Mouse (Mus musculus) embryonic facial prominence, embryonic 14.5 days (tissue): ENCODE data around the gene Ptprm. TPM values are rescaled to one million over a fixed set of nuclear protein-coding genes. Genes with fewer than 3 reads are reported as not detected.

ENCODE experiments used
- ATAC-seq: fragments of 200-750 bp; cut with Nextera tagmentation; 2 replicates; pipeline ENCODE4 v1.8.0; 2017; ENCODE audit warnings: low read depth, moderate number of reproducible peaks, moderate TSS enrichment
- DNase-seq: peaks from one replicate; pipeline ENCODE4 v3.0.0-alpha.2; 2015; ENCODE audit warnings: low spot score
- H3K27ac ChIP-seq: fragments of 300-500 bp; sonication (generic); replicated peaks from 2 replicates; pipeline ENCODE4 v1.5.1; 2014; ENCODE audit warnings: low read depth, mild to moderate bottlenecking, low read length, moderate library complexity
- H3K27me3 ChIP-seq: fragments of 300-500 bp; sonication (generic); replicated peaks from 2 replicates; pipeline ENCODE4 v1.6.1; 2014; ENCODE audit warnings: low read length; ENCODE audit not compliant: control insufficient read depth, insufficient read depth
- H3K36me3 ChIP-seq: fragments of 300-500 bp; sonication (generic); 2 replicates; pipeline ENCODE4 v1.6.1; 2014; ENCODE audit warnings: low read length, mixed read lengths; ENCODE audit not compliant: control insufficient read depth, insufficient read depth
- H3K4me1 ChIP-seq: fragments of 300-500 bp; sonication (generic); 2 replicates; pipeline ENCODE4 v1.6.1; 2014; ENCODE audit warnings: antibody characterized with exemption, low read length; ENCODE audit not compliant: control insufficient read depth, insufficient read depth
- H3K4me2 ChIP-seq: fragments of 300-500 bp; sonication (generic); 2 replicates; pipeline ENCODE4 v1.6.1; 2014; ENCODE audit warnings: low read depth, mild to moderate bottlenecking, low read length, moderate library complexity, mixed read lengths
- H3K4me3 ChIP-seq: fragments of 300-500 bp; sonication (generic); 2 replicates; pipeline ENCODE4 v1.5.1; 2014; ENCODE audit warnings: low read depth, mild to moderate bottlenecking, low read length
- H3K9ac ChIP-seq: fragments of 300-500 bp; sonication (generic); 2 replicates; pipeline ENCODE4 v1.6.1; 2014; ENCODE audit warnings: low read depth, mild to moderate bottlenecking, low read length, moderate library complexity, mixed read lengths
- H3K9me3 ChIP-seq: fragments of 300-500 bp; sonication (generic); 2 replicates; pipeline ENCODE4 v1.6.1; 2016; ENCODE audit warnings: low read length; ENCODE audit not compliant: control insufficient read depth
- WGBS: fragments of 180-500 bp; shearing (Covaris S2); extraction: QIAGEN DNeasy Blood & Tissue Kit; methylation state at CpG from one replicate; pipeline ENCODE4 v1.1.7; 2014; 5-methylcytosine and 5-hydroxymethylcytosine counted together
- polyA plus RNA-seq: library from polyadenylated mRNA; unstranded; fragments of >200 nt; fragmentation: Nextera tagmentation; extraction: Ambion mirVana; gene quantifications from 2 replicates; pipeline ENCODE4 v1.2.1, GENCODE M21; 2014

Gene Ptprm
- polyA plus RNA-seq, 1 experiment from 2014 or later = 20.4 TPM

- DNase-seq (no peak), ATAC-seq (no peak)
- no peaks in the 10 kb centered on the region for H3K36me3 ChIP-seq
- H3K4me1 ChIP-seq = no peaks in the 10 kb centered on the region
- H3K4me2 ChIP-seq = no peak overlapping the region
- no peaks in the 10 kb centered on the region for H3K27me3 ChIP-seq
- H3K4me3 ChIP-seq = no peak overlapping the region
- H3K9ac ChIP-seq = no peak overlapping the region
- no peak overlapping the region for H3K27ac ChIP-seq
- H3K9me3 ChIP-seq = no peaks in the 10 kb centered on the region
- WGBS = 79% methylated on average over 3 of the region's 3 CpGs
Measured at GRCm38 (mm10) chr17:66972976-66973375, 381.3 kb downstream of the Ptprm start.

GRCm38 (mm10) chr17:66960986-66961385, 393.3 kb downstream of the Ptprm start:
- Histone ChIP-seq H3K9ac (no peak overlapping the region), H3K4me1 (no peaks in the 10 kb centered on the region), H3K27me3 (no peaks in the 10 kb centered on the region), H3K36me3 (no peaks in the 10 kb centered on the region), H3K27ac (no peak overlapping the region), H3K4me3 (no peak overlapping the region), H3K9me3 (no peaks in the 10 kb centered on the region), H3K4me2 (no peak overlapping the region)
- no peak for DNase-seq
- ATAC-seq = no peak
- WGBS = 54% methylated on average over 5 of the region's 5 CpGs

- Histone ChIP-seq H3K36me3 (no peaks in the 10 kb centered on the region), H3K9ac (no peak overlapping the region), H3K4me2 (no peak overlapping the region), H3K27ac (no peak overlapping the region), H3K9me3 (no peaks in the 10 kb centered on the region), H3K4me1 (no peaks in the 10 kb centered on the region), H3K4me3 (no peak overlapping the region), H3K27me3 (no peaks in the 10 kb centered on the region)
- ATAC-seq (no peak), DNase-seq (no peak)
- WGBS = 89% methylated on average over 6 of the region's 6 CpGs
Measured at GRCm38 (mm10) chr17:66960557-66960956, 393.7 kb downstream of the Ptprm start.

- Histone ChIP-seq H3K9me3 (no peaks in the 10 kb centered on the region), H3K4me3 (no peak overlapping the region), H3K36me3 (no peaks in the 10 kb centered on the region), H3K27ac (no peak overlapping the region), H3K4me2 (no peak overlapping the region), H3K9ac (no peak overlapping the region), H3K27me3 (no peaks in the 10 kb centered on the region), H3K4me1 (no peaks in the 10 kb centered on the region)
- 95% methylated on average over 2 of the region's 2 CpGs for WGBS
- DNase-seq (no peak), ATAC-seq (no peak)
Measured at GRCm38 (mm10) chr17:66959815-66960214, 394.4 kb downstream of the Ptprm start.

GRCm38 (mm10) chr17:66958766-66959165, 395.5 kb downstream of the Ptprm start:
- Histone ChIP-seq H3K27ac (no peak overlapping the region), H3K9ac (no peak overlapping the region), H3K4me1 (no peaks in the 10 kb centered on the region), H3K9me3 (no peaks in the 10 kb centered on the region), H3K4me3 (no peak overlapping the region), H3K27me3 (no peaks in the 10 kb centered on the region), H3K36me3 (no peaks in the 10 kb centered on the region), H3K4me2 (no peak overlapping the region)
- ATAC-seq (no peak), DNase-seq (no peak)
- 80% methylated on average over 2 of the region's 2 CpGs for WGBS

- Histone ChIP-seq H3K9me3 (no peaks in the 10 kb centered on the region), H3K4me3 (no peak overlapping the region), H3K27me3 (no peaks in the 10 kb centered on the region), H3K4me2 (no peak overlapping the region), H3K9ac (no peak overlapping the region), H3K4me1 (no peaks in the 10 kb centered on the region), H3K27ac (no peak overlapping the region), H3K36me3 (no peaks in the 10 kb centered on the region)
- ATAC-seq = no peak
- 57% methylated on average over 4 of the region's 4 CpGs for WGBS
- DNase-seq = peak; percentile 18
Measured at GRCm38 (mm10) chr17:66944498-66944897, 409.8 kb downstream of the Ptprm start.

GRCm38 (mm10) chr17:66943539-66943938, 410.7 kb downstream of the Ptprm start:
- H3K9me3 ChIP-seq = no peaks in the 10 kb centered on the region
- no peak for ATAC-seq
- H3K9ac ChIP-seq = no peak overlapping the region
- H3K27ac ChIP-seq = peak overlapping the region; percentile 29; the same call in 1 of the 2 replicates
- DNase-seq = peak; percentile 23
- H3K4me2 ChIP-seq = no peak overlapping the region
- no peak overlapping the region for H3K4me3 ChIP-seq
- no peaks in the 10 kb centered on the region for H3K4me1 ChIP-seq
- WGBS = 72% methylated on average over 9 of the region's 9 CpGs
- no peaks in the 10 kb centered on the region for H3K27me3 ChIP-seq
- H3K36me3 ChIP-seq = no peaks in the 10 kb centered on the region

- no peak overlapping the region for H3K27ac ChIP-seq
- H3K9me3 ChIP-seq = peaks cover 15% of the 10 kb centered on the region
- no peaks in the 10 kb centered on the region for H3K36me3 ChIP-seq
- WGBS = 88% methylated on average over 5 of the region's 5 CpGs
- ATAC-seq (no peak), DNase-seq (no peak)
- no peaks in the 10 kb centered on the region for H3K4me1 ChIP-seq
- no peak overlapping the region for H3K4me2 ChIP-seq
- H3K27me3 ChIP-seq = no peaks in the 10 kb centered on the region
- H3K9ac ChIP-seq = no peak overlapping the region
- no peak overlapping the region for H3K4me3 ChIP-seq
Measured at GRCm38 (mm10) chr17:66925611-66926010, 428.6 kb downstream of the Ptprm start.

- ATAC-seq (no peak), DNase-seq (no peak)
- Histone ChIP-seq H3K9me3 (no peaks in the 10 kb centered on the region), H3K27me3 (no peaks in the 10 kb centered on the region), H3K27ac (no peak overlapping the region), H3K9ac (no peak overlapping the region), H3K4me1 (peaks cover 10% of the 10 kb centered on the region), H3K36me3 (no peaks in the 10 kb centered on the region), H3K4me3 (no peak overlapping the region), H3K4me2 (no peak overlapping the region)
- WGBS = 56% methylated on average over 6 of the region's 6 CpGs
Measured at GRCm38 (mm10) chr17:66914696-66915095, 439.6 kb downstream of the Ptprm start.
